Mouse (Mus musculus) layer of hippocampus, adult 6 months (tissue): ENCODE measurements around the gene Lrrn4cl. TPM values are rescaled to one million over a fixed set of nuclear protein-coding genes. Genes with fewer than 3 reads are reported as not detected.

Source experiments
- microRNA-seq: library from miRNA; unstranded; fragments of <30 nt; microRNA quantifications from one replicate; pipeline ENCODE4 v1.2.0, GENCODE M21; 2020
- polyA plus RNA-seq: library from polyadenylated mRNA; unstranded; fragments of <200 nt; fragmentation: Nextera tagmentation; gene quantifications from 2 replicates; pipeline ENCODE4 v1.2.3, GENCODE M21; 2021

The Lrrn4cl gene
- polyA plus RNA-seq, 1 experiment from 2014 or later: 0.25 TPM

Small RNA genes lying within 50 kb of the gene (microRNA-seq; reads per million reads assigned to microRNA genes)
- not detected for gene Mir5136

Other genes starting within 250 kb of the Lrrn4cl start
- 0.43 and 1.1 TPM in 2 replicates for gene Slc22a6, start 232.7 kb upstream of the Lrrn4cl start, polyA plus RNA-seq
- gene Chrm1, start 187.0 kb upstream of the Lrrn4cl start, polyA plus RNA-seq: 58.8 and 86.9 TPM in 2 replicates
- 194 and 203 TPM in 2 replicates for gene Slc3a2, start 127.4 kb upstream of the Lrrn4cl start, polyA plus RNA-seq
- gene Wdr74, start 114.9 kb upstream of the Lrrn4cl start, polyA plus RNA-seq: 60.1 and 61.7 TPM in 2 replicates
- 0.38 TPM in 1 of 2 replicates, not detected in the other for gene 1700092M07Rik, start 110.0 kb upstream of the Lrrn4cl start, polyA plus RNA-seq
- gene Stx5a, start 109.4 kb upstream of the Lrrn4cl start, polyA plus RNA-seq: 27.4 and 27.8 TPM in 2 replicates
- 29.6 and 30.3 TPM in 2 replicates for gene Nxf1, start 93.7 kb upstream of the Lrrn4cl start, polyA plus RNA-seq
- gene Tmem223, start 79.8 kb upstream of the Lrrn4cl start, polyA plus RNA-seq: 260 and 276 TPM in 2 replicates
- gene Tmem179b, start 76.3 kb upstream of the Lrrn4cl start, polyA plus RNA-seq: 34.5 and 40.0 TPM in 2 replicates
- 14.4 and 16.9 TPM in 2 replicates for gene Taf6l, start 64.4 kb upstream of the Lrrn4cl start, polyA plus RNA-seq
- gene Polr2g, start 52.2 kb upstream of the Lrrn4cl start, polyA plus RNA-seq: 237 and 259 TPM in 2 replicates
- gene Zbtb3, start 48.2 kb upstream of the Lrrn4cl start, polyA plus RNA-seq: 1.8 and 2.2 TPM in 2 replicates
- gene Ttc9c, start 31.4 kb upstream of the Lrrn4cl start, polyA plus RNA-seq: 16.3 and 23.9 TPM in 2 replicates
- gene Hnrnpul2, start 30.8 kb upstream of the Lrrn4cl start, polyA plus RNA-seq: 6.1 and 6.8 TPM in 2 replicates
- not detected in 2 replicates for gene AC129217.1, start 21.0 kb upstream of the Lrrn4cl start, polyA plus RNA-seq
- gene Bscl2, start 13.3 kb upstream of the Lrrn4cl start, polyA plus RNA-seq: 90.2 and 97.4 TPM in 2 replicates
- 238 and 326 TPM in 2 replicates for gene Gng3, start 11.6 kb upstream of the Lrrn4cl start, polyA plus RNA-seq
- 153 and 176 TPM in 2 replicates for gene Ubxn1, start 20.7 kb downstream of the Lrrn4cl start, polyA plus RNA-seq
- 71.6 and 77.0 TPM in 2 replicates for gene Uqcc3, start 30.2 kb downstream of the Lrrn4cl start, polyA plus RNA-seq
- 3.7 and 5.7 TPM in 2 replicates for gene Lbhd1, start 33.0 kb downstream of the Lrrn4cl start, polyA plus RNA-seq
- not detected in 2 replicates for gene Gm49403, start 33.2 kb downstream of the Lrrn4cl start, polyA plus RNA-seq
- 77.9 and 90.8 TPM in 2 replicates for gene 1810009A15Rik, start 38.1 kb downstream of the Lrrn4cl start, polyA plus RNA-seq
- gene Gm49416, start 38.2 kb downstream of the Lrrn4cl start, polyA plus RNA-seq: 4.9 and 10.5 TPM in 2 replicates
- 6.6 and 8.1 TPM in 2 replicates for gene Ints5, start 42.2 kb downstream of the Lrrn4cl start, polyA plus RNA-seq
- 20.4 and 22.5 TPM in 2 replicates for gene Ganab, start 47.3 kb downstream of the Lrrn4cl start, polyA plus RNA-seq
- 45.2 and 47.5 TPM in 2 replicates for gene B3gat3, start 69.6 kb downstream of the Lrrn4cl start, polyA plus RNA-seq
- 5.4 and 6.3 TPM in 2 replicates for gene Rom1, start 78.6 kb downstream of the Lrrn4cl start, polyA plus RNA-seq
- 3.5 and 4.0 TPM in 2 replicates for gene Eml3, start 78.8 kb downstream of the Lrrn4cl start, polyA plus RNA-seq
- 22.3 and 23.3 TPM in 2 replicates for gene Mta2, start 91.1 kb downstream of the Lrrn4cl start, polyA plus RNA-seq
- gene Tut1, start 103.1 kb downstream of the Lrrn4cl start, polyA plus RNA-seq: 10.4 and 11.1 TPM in 2 replicates
- gene Eef1g, start 116.3 kb downstream of the Lrrn4cl start, polyA plus RNA-seq: 400 and 450 TPM in 2 replicates
- gene Ahnak, start 138.5 kb downstream of the Lrrn4cl start, polyA plus RNA-seq: 5.6 and 7.2 TPM in 2 replicates
- not detected in 2 replicates for gene Scgb1a1, start 237.2 kb downstream of the Lrrn4cl start, polyA plus RNA-seq